Comparison of ENCODE assay signal across 19 mouse cellular contexts in genomic region chr2:112653836-112654235, GRCm38 (mm10).
A peak's percentile ranks its signal among the peaks of the same experiment; 100 is the strongest.
DNase-seq lines count a peak whose midpoint lies in the region.
"Had no signal": no experiment of that assay in that cellular context is flagged by ENCODE, and none has a peak within 500 bp of the region (broad histone marks: within the 10 kb centered on the region; RNA-seq: fewer than 3 reads in every experiment).

No protein-coding gene starts in this region.

- intact Hi-C loops in heart, postnatal 25 days (cut with DNase I), result no loop called here

- 73% methylated on average over 3 of the region's 3 CpGs for WGBS in heart, embryonic 10.5 days

- no peaks in the 10 kb centered on the region for H3K4me1 ChIP-seq in heart, embryonic 10.5 days
- H3K4me1 ChIP-seq: embryonic facial prominence, embryonic 13.5 days; embryonic facial prominence, embryonic 15.5 days; forebrain, embryonic 10.5 days; forebrain, embryonic 12.5 days had no signal

- no peak overlapping the region for H3K4me3 ChIP-seq in heart, embryonic 10.5 days
- H3K4me3 ChIP-seq: embryonic facial prominence, embryonic 13.5 days; embryonic facial prominence, embryonic 15.5 days; erythroblast, embryonic 14.5 days; forebrain, embryonic 10.5 days; forebrain, embryonic 12.5 days had no signal

- H3K27ac ChIP-seq in heart, embryonic 10.5 days, result no peak overlapping the region
- H3K27ac ChIP-seq: embryonic facial prominence, embryonic 13.5 days; embryonic facial prominence, embryonic 15.5 days; forebrain, embryonic 10.5 days; forebrain, embryonic 12.5 days had no signal

- H3K9me3 ChIP-seq in heart, embryonic 10.5 days, result no peaks in the 10 kb centered on the region
- H3K9me3 ChIP-seq: embryonic facial prominence, embryonic 13.5 days; embryonic facial prominence, embryonic 15.5 days; forebrain, embryonic 10.5 days; forebrain, embryonic 12.5 days had no signal

- no peaks in the 10 kb centered on the region for H3K36me3 ChIP-seq in heart, embryonic 10.5 days
- H3K36me3 ChIP-seq: embryonic facial prominence, embryonic 13.5 days; embryonic facial prominence, embryonic 15.5 days; forebrain, embryonic 10.5 days; forebrain, embryonic 12.5 days had no signal

- no peaks in the 10 kb centered on the region for H3K27me3 ChIP-seq in heart, embryonic 10.5 days (ENCODE audit: insufficient read depth, poor library complexity, severe bottlenecking)
- H3K27me3 ChIP-seq: embryonic facial prominence, embryonic 13.5 days; embryonic facial prominence, embryonic 15.5 days; forebrain, embryonic 12.5 days had no signal

- DNase-seq in heart, adult 18-20 months, result peak; percentile 37 to 56
- no peak for DNase-seq in heart, postnatal 25 days (ENCODE audit: low spot score)
- peak; percentile 19 for DNase-seq in heart, adult 8-10 months (ENCODE audit: low spot score)
- DNase-seq in heart, embryonic 10.5 days (ENCODE audit: low spot score), result no peak
- DNase-seq: adrenal gland, adult 2 months; adrenal gland, postnatal 10 days; adrenal gland, postnatal 25 days; cerebellum, adult 11 months; cerebellum, adult 18-20 months; cerebellum, adult 8-10 months; cerebellum, adult 9-11 months; cerebellum, postnatal 14 days; cerebellum, postnatal 36 days; embryo, embryonic 11 days had no signal

Comparison
In these comparisons a context has a peak if more than half of its experiments do, and no peak if none do; other contexts are left out.
1. DNase-seq: peak in heart, adult 18-20 months (2 of 2) and heart, adult 8-10 months (single experiment); none in heart, postnatal 25 days (single experiment) and heart, embryonic 10.5 days (single experiment).